Mouse (Mus musculus) urinary bladder, postnatal 14 days (tissue): ENCODE results near the gene Nipbl.

Experiments used
- DNase-seq: peaks from one replicate; pipeline ENCODE4 v3.0.0; 2021; ENCODE audit warnings: low spot score

Gene Nipbl

DNA sequence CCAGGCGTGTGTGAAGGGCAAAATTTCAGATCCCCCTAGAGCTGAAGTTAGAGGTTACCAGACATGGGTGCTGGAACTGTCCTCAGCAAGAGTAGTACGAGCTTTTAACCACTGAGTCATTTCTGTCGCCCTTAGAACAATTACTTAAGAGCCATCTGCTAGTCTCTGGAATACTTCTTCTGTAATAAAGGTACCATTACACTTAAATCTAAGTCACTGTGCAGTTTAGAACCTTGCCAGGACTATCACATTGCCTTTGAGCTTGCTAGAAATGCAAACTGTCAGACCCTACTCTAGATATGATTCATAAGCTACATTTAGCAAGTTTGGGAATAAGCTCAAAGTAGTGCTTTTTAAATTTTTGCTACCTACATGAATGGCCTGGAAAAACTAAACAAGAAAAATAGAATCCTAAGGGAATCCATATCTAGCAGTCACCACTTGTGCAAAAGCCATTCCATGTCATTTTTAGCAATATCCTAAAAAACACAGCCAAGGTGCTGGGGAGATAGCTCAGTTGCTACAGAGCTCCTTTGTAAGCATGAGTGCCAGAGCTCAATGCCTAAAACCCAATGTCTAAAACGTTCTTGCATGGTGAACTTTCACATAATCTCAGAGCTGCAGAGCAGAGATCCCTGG lies 27.6 kb downstream of the Nipbl start:
- no peak for DNase-seq

- no peak for DNase-seq
Measured at GRCm38 (mm10) chr15:8413356-8413755, 30.9 kb downstream of the Nipbl start.

GRCm38 (mm10) chr15:8411873-8412272 lies 32.4 kb downstream of the Nipbl start:
- no peak for DNase-seq

DNA sequence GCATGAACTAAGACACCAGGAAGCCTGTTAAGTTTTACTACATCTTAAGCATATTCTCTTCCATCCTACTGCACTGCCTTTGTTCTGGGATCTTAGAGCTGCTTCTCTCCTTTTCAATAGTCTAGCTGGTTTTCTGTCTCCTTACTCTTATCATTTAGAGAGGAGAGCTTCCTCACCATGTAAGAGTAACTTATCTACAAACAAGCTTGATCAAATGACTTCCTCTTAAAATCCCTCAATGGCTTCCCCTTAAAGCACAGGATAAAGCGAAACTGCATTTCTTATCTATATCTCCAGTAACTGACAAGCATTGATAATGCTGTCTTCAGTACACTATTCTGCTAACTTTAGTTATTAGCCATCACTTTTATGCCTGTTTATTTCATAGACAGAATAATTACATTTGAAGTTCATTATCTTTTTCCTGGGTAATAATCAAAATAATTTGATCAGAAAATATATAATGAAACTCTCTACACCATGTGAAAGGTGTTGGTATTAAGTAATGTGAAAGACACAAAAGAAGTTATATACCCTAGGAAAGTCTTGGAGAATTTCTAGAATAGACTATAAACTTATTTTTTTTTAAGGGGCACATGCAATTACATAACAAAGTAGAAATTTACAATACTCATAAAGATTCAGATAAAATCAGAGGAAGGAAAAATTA lies 33.0 kb downstream of the Nipbl start:
- DNase-seq: no peak

DNA sequence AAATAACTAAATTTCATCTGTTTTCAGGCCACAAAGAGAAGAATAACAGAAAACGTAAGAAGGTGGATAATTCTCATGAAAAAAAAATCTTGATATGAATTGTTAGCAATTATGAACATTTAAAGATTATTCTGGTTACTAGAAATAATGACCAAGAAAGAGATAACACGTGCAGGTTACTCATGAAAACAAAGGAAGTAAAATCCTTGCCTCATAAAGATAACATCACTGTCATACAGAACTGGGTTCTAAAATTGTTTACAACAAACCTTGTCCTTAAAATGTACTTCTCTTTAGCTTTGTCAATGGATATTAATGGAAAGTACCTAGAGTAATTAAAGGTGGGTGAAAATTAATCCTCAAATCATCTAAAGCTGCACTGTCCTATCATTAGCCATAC lies 37.2 kb downstream of the Nipbl start:
- DNase-seq: no peak

DNA sequence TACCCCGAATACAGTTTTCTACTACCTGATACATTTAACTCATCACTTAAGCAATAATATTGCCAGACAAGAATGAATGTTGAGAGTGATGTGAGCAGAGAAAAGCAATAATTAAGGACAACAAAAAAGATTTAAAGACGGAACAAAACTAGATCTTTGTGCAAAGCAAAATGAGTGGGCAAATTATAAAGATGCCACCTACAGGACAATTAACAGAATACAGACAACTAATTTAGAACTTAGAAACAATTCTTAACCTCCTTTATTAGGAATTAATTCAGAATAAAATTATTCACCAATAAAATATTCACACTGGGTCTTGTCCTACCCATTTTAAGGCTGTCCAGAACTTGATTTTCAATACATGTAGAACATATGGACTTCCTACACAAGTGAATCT lies 38.0 kb downstream of the Nipbl start:
- no peak for DNase-seq

DNA sequence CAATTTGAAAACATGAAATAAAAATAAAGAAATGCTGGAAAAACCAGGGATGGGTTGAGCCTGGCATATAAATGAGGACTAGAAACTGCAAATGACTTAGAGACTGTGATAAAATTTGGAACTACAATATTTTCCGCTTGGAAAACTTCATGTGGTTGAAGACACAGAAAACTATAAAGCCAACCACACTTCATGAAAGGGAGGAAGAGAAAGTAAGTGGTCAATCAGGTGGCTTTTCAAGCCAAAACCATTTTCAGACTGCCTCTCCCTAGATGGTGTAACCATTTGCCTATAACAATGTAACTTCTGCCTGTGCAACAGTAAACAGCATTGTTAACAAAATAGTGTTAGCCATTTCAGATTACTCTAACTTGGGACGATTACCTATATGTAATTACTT lies 41.7 kb downstream of the Nipbl start:
- no peak for DNase-seq

GRCm38 (mm10) chr15:8401536-8401935 lies 42.7 kb downstream of the Nipbl start:
- DNase-seq: no peak

DNA sequence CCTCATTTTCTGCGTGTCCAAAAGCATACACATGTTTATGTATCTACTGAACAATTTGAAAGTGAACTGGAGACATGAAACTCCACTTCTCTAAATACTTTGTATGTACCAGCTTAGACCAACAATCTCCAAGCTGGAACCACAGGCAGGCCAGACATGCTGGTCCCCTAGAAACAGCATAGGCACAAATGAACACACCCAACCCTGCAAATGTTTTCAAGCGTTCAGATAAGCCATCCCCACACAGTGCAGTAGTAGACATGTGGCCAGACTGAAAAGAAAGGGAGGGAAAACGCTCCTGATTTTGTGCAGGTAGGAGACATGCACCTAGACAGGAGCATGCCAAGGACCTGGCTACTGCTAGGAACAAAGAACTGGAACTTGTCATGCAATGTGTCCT lies 52.5 kb downstream of the Nipbl start:
- DNase-seq: no peak

DNA sequence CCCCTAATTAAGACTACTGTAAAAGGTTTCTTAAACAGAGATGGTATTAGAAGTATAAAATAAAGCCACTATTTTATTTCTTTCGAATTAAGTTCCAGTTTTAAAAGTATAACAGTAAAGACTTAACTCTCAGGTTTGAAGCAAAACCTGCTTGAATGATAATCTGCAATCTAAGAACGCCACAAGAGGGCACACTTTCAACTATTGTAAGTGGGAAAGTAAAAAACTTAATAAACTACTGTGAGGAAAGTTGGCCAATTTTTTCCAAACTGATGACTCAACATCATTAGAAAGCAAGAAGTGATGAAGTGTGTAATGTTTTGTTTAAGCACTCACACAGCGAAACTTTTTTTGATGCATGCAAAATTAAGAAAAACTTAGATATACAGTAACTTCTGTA lies 62.0 kb downstream of the Nipbl start:
- peak; percentile 56 for DNase-seq

DNA sequence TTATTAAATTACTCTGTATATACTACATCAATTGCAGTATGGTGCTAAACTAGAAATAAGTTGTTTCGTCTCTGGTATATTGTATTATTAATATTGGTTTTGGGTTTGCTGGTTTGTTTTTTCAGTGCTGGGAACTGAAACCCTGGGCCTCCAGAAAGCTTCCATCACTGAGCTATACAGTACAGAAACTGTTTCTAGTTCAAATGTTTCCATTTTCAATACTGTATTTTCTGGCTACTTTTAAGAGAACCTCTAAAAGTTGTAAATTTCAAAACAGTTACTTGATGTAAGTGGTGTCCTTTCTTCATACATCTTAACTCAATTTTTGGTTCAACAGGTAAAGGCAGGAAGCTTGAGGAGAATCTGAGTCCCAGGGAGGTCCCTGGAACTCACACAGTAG lies 68.6 kb downstream of the Nipbl start:
- no peak for DNase-seq

GRCm38 (mm10) chr15:8374724-8375123 lies 69.5 kb downstream of the Nipbl start:
- DNase-seq: no peak

DNA sequence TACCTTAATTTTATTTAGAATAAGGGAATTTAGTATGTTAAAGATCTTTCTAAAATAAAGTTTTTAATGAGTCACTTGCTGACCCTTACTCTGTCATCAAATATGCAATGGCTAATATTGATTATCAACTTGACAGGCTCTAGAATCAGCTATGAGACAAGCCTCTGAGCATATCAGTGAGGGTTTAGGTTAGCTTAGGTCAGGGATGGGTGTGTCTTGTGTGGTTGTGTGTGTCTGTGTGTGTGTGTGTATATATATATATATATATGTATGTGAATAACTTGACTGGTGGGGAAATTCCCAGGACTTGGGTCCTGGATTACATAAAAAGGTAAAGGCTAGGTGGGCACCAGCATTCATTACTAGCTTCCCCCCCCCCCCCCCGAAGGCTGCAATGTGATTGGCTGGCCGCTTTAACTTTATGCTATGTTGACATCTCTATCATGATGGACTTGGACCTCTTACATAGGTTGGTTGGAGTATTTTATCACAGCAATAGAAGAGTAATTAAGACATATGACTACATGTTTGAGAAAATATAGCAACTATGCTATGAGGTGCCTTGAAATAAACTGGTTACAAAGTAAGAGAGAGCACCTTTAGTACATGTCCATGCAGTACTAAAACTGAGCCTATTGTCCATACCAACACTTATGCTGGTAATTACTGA lies 97.0 kb downstream of the Nipbl start:
- no peak for DNase-seq

DNA sequence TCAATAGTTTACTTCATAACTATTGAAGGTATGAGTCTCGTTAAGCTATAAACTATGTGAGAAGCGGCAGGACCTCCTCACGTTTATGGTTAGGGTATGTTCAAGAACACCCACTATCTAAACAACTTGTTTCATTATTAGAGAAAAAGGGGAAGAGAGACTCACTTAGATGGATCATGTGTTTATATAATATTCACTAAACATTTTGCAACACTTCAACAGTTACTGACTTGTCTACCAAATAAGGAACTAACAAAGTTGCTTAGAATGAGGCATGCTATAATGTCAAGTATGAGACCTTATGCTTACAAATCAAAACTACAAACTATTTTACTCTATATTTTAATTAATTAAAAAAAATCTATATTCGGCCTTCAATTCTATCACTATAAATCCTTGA lies 103.7 kb downstream of the Nipbl start:
- no peak for DNase-seq

DNA sequence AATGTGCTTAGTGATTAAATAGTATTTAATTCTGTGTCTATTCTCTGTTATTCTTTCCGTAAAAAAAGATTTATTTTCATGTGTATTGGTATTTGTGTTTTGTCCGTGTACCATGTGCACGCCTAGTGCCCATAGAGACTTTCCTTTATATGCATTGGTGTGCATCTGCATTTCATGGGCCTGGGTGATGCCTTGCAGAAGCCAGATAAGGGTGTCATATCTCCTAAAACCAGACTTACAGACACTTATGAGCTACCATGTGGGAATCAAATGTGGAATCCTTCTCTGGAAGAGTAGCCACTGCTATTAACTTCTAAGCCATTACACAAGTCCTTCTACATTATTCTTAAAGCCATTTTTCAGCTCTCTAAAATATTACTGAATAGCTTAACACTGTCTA lies 112.7 kb downstream of the Nipbl start:
- DNase-seq: no peak

DNA sequence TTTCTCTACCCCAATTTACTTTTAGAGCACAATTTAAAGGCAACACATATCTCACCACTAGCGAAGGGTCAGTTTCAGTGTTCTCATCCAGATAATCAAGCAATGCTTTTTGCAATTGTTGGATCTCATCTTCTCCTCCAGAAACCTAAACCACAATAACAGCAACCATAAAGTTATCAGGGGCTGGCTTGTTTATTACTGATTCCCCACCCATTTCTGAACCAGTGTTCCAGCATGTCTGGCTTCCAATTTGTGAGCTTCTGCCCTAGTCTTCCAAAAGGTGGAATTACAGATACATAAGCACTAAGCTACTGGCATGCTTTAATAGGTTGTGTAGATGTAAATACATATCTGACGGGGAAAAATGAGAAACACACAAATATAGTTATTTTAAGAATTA lies 118.6 kb downstream of the Nipbl start:
- no peak for DNase-seq

DNA sequence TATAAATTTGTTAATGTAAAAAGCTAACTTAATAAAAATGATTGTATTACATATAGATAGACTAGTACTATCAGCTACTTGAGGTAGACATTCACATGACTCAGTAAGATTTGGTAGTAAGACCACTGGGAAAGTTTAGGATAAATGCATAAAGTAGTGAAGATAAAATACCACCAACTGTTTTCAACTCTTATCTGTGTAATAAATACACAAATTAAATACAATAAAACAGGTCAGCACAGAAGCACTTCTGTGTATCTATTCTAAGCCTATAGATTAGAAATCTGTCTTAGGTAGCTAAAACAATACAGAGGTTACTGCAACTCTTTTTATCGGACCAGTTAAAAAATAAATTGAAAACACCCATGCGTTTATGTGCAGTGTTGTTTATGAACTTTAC lies 119.4 kb downstream of the Nipbl start:
- no peak for DNase-seq

- DNase-seq: no peak
Measured at GRCm38 (mm10) chr15:8324061-8324460, 120.2 kb downstream of the Nipbl start.

GRCm38 (mm10) chr15:8321491-8321890 lies 122.8 kb downstream of the Nipbl start:
- DNase-seq: no peak

DNA sequence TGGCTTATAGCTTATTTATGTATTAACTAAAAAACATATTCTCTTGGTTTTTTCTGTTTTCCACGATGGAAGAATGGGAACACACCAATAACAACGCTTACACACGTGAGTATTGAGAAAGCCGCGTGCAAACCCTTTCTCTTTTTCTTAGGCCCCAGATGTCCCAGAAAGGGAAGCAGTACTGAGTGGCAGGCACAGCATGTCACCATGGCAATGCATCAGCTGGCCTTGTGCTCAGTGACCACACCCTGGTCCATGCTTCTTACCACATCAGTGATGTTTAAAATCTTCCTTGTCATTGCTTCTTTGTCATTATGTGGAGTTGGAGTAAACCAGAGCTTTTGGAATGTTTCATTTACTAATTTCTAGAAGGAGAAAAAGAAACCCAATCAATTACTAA lies 125.1 kb downstream of the Nipbl start:
- DNase-seq: no peak

GRCm38 (mm10) chr15:8317381-8317780 lies 126.9 kb downstream of the Nipbl start:
- no peak for DNase-seq

GRCm38 (mm10) chr15:8305474-8305873 lies 138.8 kb downstream of the Nipbl start:
- DNase-seq: no peak

DNA sequence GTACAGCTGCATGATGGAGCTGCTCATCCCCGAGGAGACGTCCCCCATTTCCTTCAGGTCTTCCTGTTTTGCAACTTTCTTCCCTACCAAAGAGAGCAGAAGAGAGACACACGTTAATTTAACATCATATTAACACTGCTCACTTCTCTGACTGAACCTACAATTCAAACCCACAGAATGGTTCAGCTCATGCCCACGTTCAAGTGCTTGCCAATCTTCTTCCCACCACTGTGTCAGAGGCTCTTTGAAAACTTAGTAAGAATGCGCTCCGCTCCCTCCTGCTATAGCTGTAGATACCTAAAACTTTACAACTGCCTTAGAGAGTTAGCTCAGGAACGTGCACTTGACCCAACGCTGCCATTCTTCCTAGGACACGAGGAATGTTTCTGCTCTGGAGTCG lies 141.3 kb downstream of the Nipbl start:
- DNase-seq: no peak

DNA sequence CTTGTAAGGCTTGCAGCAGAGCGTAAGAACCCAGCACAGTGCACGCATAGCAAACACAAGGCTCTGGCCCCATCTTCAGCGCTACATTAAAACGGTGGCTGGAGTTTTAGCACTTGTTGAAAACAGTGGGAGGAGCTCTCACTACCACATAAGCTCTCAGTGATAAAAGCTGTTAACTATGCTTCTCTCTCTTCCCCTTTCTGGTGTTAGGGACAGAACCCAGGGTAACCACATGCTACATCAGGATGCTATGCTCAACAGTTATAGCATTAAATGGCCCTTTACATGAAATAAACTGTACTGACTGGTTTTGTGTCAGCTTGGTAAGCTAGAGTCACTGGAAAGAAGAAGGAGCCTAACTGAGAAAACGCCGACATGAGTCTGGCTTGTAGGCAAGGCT lies 150.1 kb downstream of the Nipbl start:
- no peak for DNase-seq
